Mouse (Mus musculus) heart, embryonic 12.5 days (tissue): ENCODE measurements at regions not wholly inside any gene's neighbourhood (a gene's known extent, or its start where the extent isn't known, plus 50 kb on each side); places are given as distances from the start of the nearest gene placed in this dataset.

ENCODE experiments used
- ATAC-seq: fragments of 200-750 bp; cut with Nextera tagmentation; 2 replicates; pipeline ENCODE4 v1.8.0; 2017; ENCODE audit warnings: moderate TSS enrichment, moderate library complexity; ENCODE audit not compliant: insufficient number of reproducible peaks, low FRiP score
- H3K27ac ChIP-seq: fragments of 300-500 bp; sonication (generic); 2 replicates; pipeline ENCODE4 v1.5.1; 2016; ENCODE audit warnings: mild to moderate bottlenecking, moderate library complexity; ENCODE audit not compliant: poor library complexity, severe bottlenecking
- H3K27me3 ChIP-seq: fragments of 300-500 bp; sonication (generic); replicated peaks from 2 replicates; pipeline ENCODE4 v1.6.1; 2016; ENCODE audit warnings: mild to moderate bottlenecking, moderate library complexity
- H3K36me3 ChIP-seq: fragments of 300-500 bp; sonication (generic); 2 replicates; pipeline ENCODE4 v1.6.1; 2016; ENCODE audit warnings: mild to moderate bottlenecking, moderate library complexity
- H3K4me1 ChIP-seq: fragments of 300-500 bp; sonication (generic); replicated peaks from 2 replicates; pipeline ENCODE4 v1.6.1; 2016; ENCODE audit warnings: mild to moderate bottlenecking
- H3K4me2 ChIP-seq: fragments of 300-500 bp; sonication (generic); 2 replicates; pipeline ENCODE4 v1.6.1; 2016; ENCODE audit warnings: mild to moderate bottlenecking, moderate library complexity
- H3K4me3 ChIP-seq: fragments of 300-500 bp; sonication (generic); 2 replicates; pipeline ENCODE4 v1.5.1; 2016; ENCODE audit warnings: mild to moderate bottlenecking
- H3K9ac ChIP-seq: fragments of 300-500 bp; sonication (generic); 2 replicates; pipeline ENCODE4 v1.6.1; 2016; ENCODE audit warnings: mild to moderate bottlenecking, moderate library complexity
- H3K9me3 ChIP-seq: fragments of 300-500 bp; sonication (generic); replicated peaks from 2 replicates; pipeline ENCODE4 v1.6.1; 2016; ENCODE audit warnings: mild to moderate bottlenecking, moderate library complexity
- WGBS: fragments of 180-500 bp; shearing (Covaris S2); methylation state at CpG from one replicate; pipeline ENCODE4 v1.1.7; 2016; 5-methylcytosine and 5-hydroxymethylcytosine counted together

- no peaks in the 10 kb centered on the region for H3K36me3 ChIP-seq
- no peak overlapping the region for H3K27ac ChIP-seq
- no peaks in the 10 kb centered on the region for H3K4me1 ChIP-seq
- no peak overlapping the region for H3K4me3 ChIP-seq
- no peaks in the 10 kb centered on the region for H3K9me3 ChIP-seq
- no peak overlapping the region for H3K4me2 ChIP-seq
- no peak for ATAC-seq
- WGBS: 84% methylated on average over 4 of the region's 4 CpGs
- no peaks in the 10 kb centered on the region for H3K27me3 ChIP-seq
- H3K9ac ChIP-seq: no peak overlapping the region
Observed at GRCm38 (mm10) chr10:56495352-56495751, 118.2 kb downstream of the Gja1 start.

GRCm38 (mm10) chr10:56519041-56519440 lies 141.9 kb downstream of the Gja1 start:
- 73% methylated on average over 1 of the region's 1 CpGs for WGBS
- Histone ChIP-seq H3K4me3 (no peak overlapping the region), H3K4me1 (no peaks in the 10 kb centered on the region), H3K9ac (no peak overlapping the region), H3K27ac (no peak overlapping the region), H3K4me2 (no peak overlapping the region), H3K27me3 (no peaks in the 10 kb centered on the region), H3K36me3 (no peaks in the 10 kb centered on the region), H3K9me3 (no peaks in the 10 kb centered on the region)
- no peak for ATAC-seq

- no peak overlapping the region for H3K4me2 ChIP-seq
- peaks cover 3% of the 10 kb centered on the region; the same call in 1 of the 2 replicates for H3K9me3 ChIP-seq
- H3K36me3 ChIP-seq: no peaks in the 10 kb centered on the region
- 82% methylated on average over 2 of the region's 2 CpGs for WGBS
- H3K9ac ChIP-seq: no peak overlapping the region
- H3K4me1 ChIP-seq: no peaks in the 10 kb centered on the region
- H3K27me3 ChIP-seq: no peaks in the 10 kb centered on the region
- H3K4me3 ChIP-seq: no peak overlapping the region
- no peak overlapping the region for H3K27ac ChIP-seq
- ATAC-seq: no peak
Observed at GRCm38 (mm10) chr10:56525791-56526190, 148.7 kb downstream of the Gja1 start.

GRCm38 (mm10) chr10:56537091-56537490 lies 160.0 kb downstream of the Gja1 start:
- WGBS: 48% methylated on average over 4 of the region's 4 CpGs
- no peaks in the 10 kb centered on the region for H3K27me3 ChIP-seq
- H3K9me3 ChIP-seq: no peaks in the 10 kb centered on the region
- H3K4me3 ChIP-seq: no peak overlapping the region
- H3K36me3 ChIP-seq: no peaks in the 10 kb centered on the region
- no peak overlapping the region for H3K4me2 ChIP-seq
- H3K27ac ChIP-seq: no peak overlapping the region
- no peaks in the 10 kb centered on the region for H3K4me1 ChIP-seq
- no peak overlapping the region for H3K9ac ChIP-seq
- ATAC-seq: no peak

GRCm38 (mm10) chr10:56539827-56540511 lies 162.8 kb downstream of the Gja1 start:
- Histone ChIP-seq H3K4me1 (no peaks in the 10 kb centered on the region), H3K4me2 (no peak overlapping the region), H3K9ac (no peak overlapping the region), H3K4me3 (no peak overlapping the region), H3K36me3 (no peaks in the 10 kb centered on the region), H3K27me3 (no peaks in the 10 kb centered on the region), H3K27ac (no peak overlapping the region), H3K9me3 (no peaks in the 10 kb centered on the region)
- WGBS: 78% methylated on average over 5 of the region's 5 CpGs
- no peak for ATAC-seq

- H3K9me3 ChIP-seq: no peaks in the 10 kb centered on the region
- no peak overlapping the region for H3K27ac ChIP-seq
- H3K27me3 ChIP-seq: no peaks in the 10 kb centered on the region
- no peak for ATAC-seq
- WGBS: 46% methylated on average over 3 of the region's 3 CpGs
- no peak overlapping the region for H3K4me2 ChIP-seq
- H3K36me3 ChIP-seq: no peaks in the 10 kb centered on the region
- no peaks in the 10 kb centered on the region for H3K4me1 ChIP-seq
- H3K4me3 ChIP-seq: no peak overlapping the region
- H3K9ac ChIP-seq: no peak overlapping the region
Observed at GRCm38 (mm10) chr10:56542106-56542505, 165.0 kb downstream of the Gja1 start.

- 78% methylated on average over 3 of the region's 3 CpGs for WGBS
- no peak overlapping the region for H3K27ac ChIP-seq
- no peaks in the 10 kb centered on the region for H3K4me1 ChIP-seq
- no peaks in the 10 kb centered on the region for H3K9me3 ChIP-seq
- H3K36me3 ChIP-seq: no peaks in the 10 kb centered on the region
- no peaks in the 10 kb centered on the region for H3K27me3 ChIP-seq
- H3K4me3 ChIP-seq: no peak overlapping the region
- no peak overlapping the region for H3K9ac ChIP-seq
- H3K4me2 ChIP-seq: no peak overlapping the region
- ATAC-seq: no peak
Observed at GRCm38 (mm10) chr10:56545989-56546388, 168.9 kb downstream of the Gja1 start.

- Histone ChIP-seq H3K9ac (no peak overlapping the region), H3K4me1 (no peaks in the 10 kb centered on the region), H3K27me3 (no peaks in the 10 kb centered on the region), H3K9me3 (no peaks in the 10 kb centered on the region), H3K4me2 (no peak overlapping the region), H3K4me3 (no peak overlapping the region), H3K27ac (no peak overlapping the region), H3K36me3 (no peaks in the 10 kb centered on the region)
- WGBS: 54% methylated on average over 2 of the region's 2 CpGs
- no peak for ATAC-seq
Observed at GRCm38 (mm10) chr10:56546824-56547223, 169.7 kb downstream of the Gja1 start.

GRCm38 (mm10) chr10:56547825-56548224 lies 170.7 kb downstream of the Gja1 start:
- Histone ChIP-seq H3K36me3 (no peaks in the 10 kb centered on the region), H3K4me1 (no peaks in the 10 kb centered on the region), H3K9ac (no peak overlapping the region), H3K4me2 (no peak overlapping the region), H3K4me3 (no peak overlapping the region), H3K27ac (no peak overlapping the region), H3K9me3 (no peaks in the 10 kb centered on the region), H3K27me3 (no peaks in the 10 kb centered on the region)
- WGBS: 69% methylated on average over 3 of the region's 4 CpGs
- no peak for ATAC-seq

- Histone ChIP-seq H3K27me3 (no peaks in the 10 kb centered on the region), H3K9me3 (no peaks in the 10 kb centered on the region), H3K36me3 (no peaks in the 10 kb centered on the region), H3K4me2 (no peak overlapping the region), H3K4me3 (no peak overlapping the region), H3K4me1 (no peaks in the 10 kb centered on the region), H3K27ac (no peak overlapping the region), H3K9ac (no peak overlapping the region)
- no peak for ATAC-seq
- 74% methylated on average over 12 of the region's 12 CpGs for WGBS
Observed at GRCm38 (mm10) chr10:56566836-56567442, 189.8 kb downstream of the Gja1 start.

- no peak overlapping the region for H3K27ac ChIP-seq
- no peak for ATAC-seq
- WGBS: 13% methylated on average over 6 of the region's 6 CpGs
Observed at GRCm38 (mm10) chr10:56582065-56582464, 204.9 kb downstream of the Gja1 start.

GRCm38 (mm10) chr10:56587205-56587604 lies 210.1 kb downstream of the Gja1 start:
- Histone ChIP-seq H3K27me3 (no peaks in the 10 kb centered on the region), H3K9me3 (no peaks in the 10 kb centered on the region), H3K4me2 (no peak overlapping the region), H3K4me3 (no peak overlapping the region), H3K4me1 (peaks cover 3% of the 10 kb centered on the region), H3K9ac (no peak overlapping the region), H3K27ac (no peak overlapping the region), H3K36me3 (no peaks in the 10 kb centered on the region)
- 64% methylated on average over 2 of the region's 2 CpGs for WGBS
- ATAC-seq: no peak

More at GRCm38 (mm10) chr10:56582065-56582464, 204.9 kb downstream of the Gja1 start:
- Histone ChIP-seq H3K4me3 (no peak overlapping the region), H3K27me3 (no peaks in the 10 kb centered on the region), H3K4me1 (peaks cover 8% of the 10 kb centered on the region), H3K9me3 (no peaks in the 10 kb centered on the region), H3K9ac (no peak overlapping the region), H3K4me2 (0 out of 2 replicates have a peak overlapping the region, but pooled peaks have one; percentile 19), H3K36me3 (no peaks in the 10 kb centered on the region)
